Mouse (Mus musculus) lung, adult 2 months (tissue): ENCODE results near the gene Cpeb3.

Experiments
- CTCF ChIP-seq: fragments of 200-500 bp; IDR thresholded peaks from 2 replicates; pipeline ENCODE4 v1.5.1; 2011; ENCODE audit warnings: mild to moderate bottlenecking, low read length, control low read depth; ENCODE audit not compliant: insufficient read depth
- POLR2A ChIP-seq: fragments of 200-500 bp; IDR thresholded peaks from 2 replicates; pipeline ENCODE4 v1.6.1; 2011; ENCODE audit warnings: low read depth, mild to moderate bottlenecking, control low read depth, low read length, borderline replicate concordance; ENCODE audit errors: extremely low read depth

DNA sequence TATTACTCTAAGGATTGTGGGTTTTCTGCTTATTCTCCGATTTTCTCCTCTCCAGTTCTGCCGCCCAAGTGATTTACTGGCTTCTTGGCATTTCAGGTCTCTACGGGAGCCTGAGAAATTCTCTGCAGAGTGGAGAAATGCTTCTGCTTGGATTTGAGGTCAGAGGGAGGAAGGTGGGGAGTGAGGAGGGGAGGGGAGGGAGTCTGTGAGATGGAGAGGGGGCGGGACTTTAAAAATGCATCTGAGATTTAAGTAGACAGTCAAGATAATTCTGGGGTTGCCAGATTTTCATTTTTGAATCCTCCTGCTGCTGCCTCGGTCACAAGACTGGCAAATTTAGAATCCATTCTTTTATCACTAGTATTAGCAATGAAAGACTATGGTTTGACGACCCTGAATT lies 32.5 kb downstream of the Cpeb3 start:
- TF ChIP-seq CTCF (no peak), POLR2A (no peak)
